Mouse (Mus musculus): ENCODE results near the gene Zkscan2. TPM values are rescaled to one million over a fixed set of nuclear protein-coding genes. Genes with fewer than 3 reads are reported as not detected.

Zkscan2 gene
- polyA plus RNA-seq (2012; rRNA removed): 0.12 and 0.14 TPM in 2 replicates

DNA sequence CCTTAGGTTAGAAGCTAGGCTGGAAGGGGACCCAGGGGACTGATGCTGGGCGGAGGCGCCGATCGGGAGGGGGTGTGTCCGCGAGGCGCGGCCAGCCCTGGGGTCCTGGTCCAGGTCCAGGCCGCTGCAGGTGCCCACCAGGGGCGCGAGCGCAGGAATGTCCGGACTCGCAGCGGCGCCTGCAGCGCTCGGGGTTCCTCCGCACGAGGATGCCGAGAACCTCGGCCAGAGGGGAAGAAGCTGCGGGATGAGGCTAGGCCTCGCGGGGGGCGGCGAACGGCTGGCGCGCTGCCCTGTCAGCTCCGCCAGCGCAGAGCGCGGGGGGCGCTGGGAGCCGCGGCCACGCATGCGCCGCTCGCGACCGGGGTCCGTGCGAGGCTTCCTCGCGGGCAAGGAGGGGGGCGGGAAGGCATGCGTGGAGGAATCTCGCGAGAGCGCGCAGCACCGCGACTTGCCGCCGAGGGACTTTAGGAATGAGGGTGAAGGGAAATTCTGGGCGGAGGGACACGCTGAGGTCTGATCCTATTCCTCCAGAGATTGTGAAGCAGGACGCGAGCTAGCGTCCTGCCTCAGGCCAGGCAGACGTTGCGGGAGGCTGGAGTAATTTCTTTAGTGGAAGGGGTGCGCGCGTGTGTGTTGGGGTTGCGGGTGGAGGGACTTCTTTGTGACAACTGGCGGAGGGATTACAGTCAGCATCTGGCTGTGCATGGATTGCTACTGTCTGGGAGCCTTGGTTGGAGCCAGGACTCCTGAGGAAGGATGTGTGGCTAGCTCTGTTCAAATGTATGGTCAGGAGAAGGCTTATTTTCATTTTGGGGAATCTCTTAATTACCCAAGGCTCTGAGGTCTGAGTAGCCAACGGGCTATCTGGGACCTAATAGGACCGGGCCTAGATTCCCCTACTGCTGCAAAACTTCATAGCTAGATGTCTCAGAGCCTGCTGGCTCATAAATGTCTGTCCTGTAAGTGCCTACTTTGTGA is at the start of gene Zkscan2:
Gene Zkscan2, minus strand, starts transcription at position 211 of the 981 bp plus-strand sequence.

DNA sequence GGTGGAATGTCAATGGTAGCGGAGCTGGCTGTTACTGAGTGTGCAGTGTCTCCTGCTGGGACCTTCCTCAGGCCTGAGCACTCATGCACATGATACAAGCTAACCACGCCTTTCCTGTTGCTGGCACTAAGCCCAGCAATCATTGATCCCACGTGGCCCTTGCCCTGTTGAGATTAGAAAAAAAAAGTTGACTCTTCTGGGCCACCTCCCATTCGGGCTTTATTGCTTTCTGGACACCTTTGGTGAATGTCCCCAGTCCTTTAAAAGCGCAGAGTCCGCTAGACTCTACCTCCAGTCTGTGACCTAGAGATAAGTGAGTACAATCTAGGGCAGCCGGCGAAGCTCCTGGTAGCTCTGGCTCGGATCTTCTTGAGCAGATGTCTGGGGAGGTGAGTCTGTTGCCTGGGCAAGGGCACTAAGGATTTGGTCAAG is 38.2 kb downstream of the Zkscan2 start, which contains the start of gene Aqp8:
Gene Aqp8, plus strand, starts transcription at position 222 of the 432 bp plus-strand sequence.

Other genes starting within 250 kb of the Zkscan2 start
- gene Lcmt1, start 130.7 kb downstream of the Zkscan2 start, polyA plus RNA-seq (2012; rRNA removed): 19.1 and 20.8 TPM in 2 replicates
- gene Arhgap17, start 130.5 kb downstream of the Zkscan2 start, polyA plus RNA-seq (2012; rRNA removed): 9.7 and 12.0 TPM in 2 replicates
- gene Aqp8, start 38.2 kb downstream of the Zkscan2 start, polyA plus RNA-seq (2012; rRNA removed): 2.6 and 3.6 TPM in 2 replicates

Measured in liver, embryonic 14 days (tissue).